Comparison of ENCODE assay signal across 10 mouse cellular contexts in genomic region chr10:45470079-45470739, GRCm38 (mm10). TPM values are rescaled to one million over a fixed set of nuclear protein-coding genes. Genes with fewer than 3 reads are reported as not detected.
DNase-seq lines count a peak whose midpoint lies in the region; ATAC-seq and TF ChIP-seq lines count a peak whose summit lies in the region.
"Had no signal": no experiment of that assay in that cellular context is flagged by ENCODE, and none has a peak within 500 bp of the region (broad histone marks: within the 10 kb centered on the region; RNA-seq: fewer than 3 reads in every experiment).

No protein-coding gene starts in this region.

- TF ChIP-seq CTCF in thymus, adult 2 months (IDR thresholded peaks at IDR 0.05; ENCODE audit: borderline replicate concordance, control insufficient read depth, extremely low read depth, insufficient read depth, low read length, poor library complexity), result no peak

- peak; percentile 27 for DNase-seq in thymus, postnatal 0 days (ENCODE audit: low spot score)
- no peak for DNase-seq in thymus, adult 2 months
- no peak for DNase-seq in liver, embryonic 13.5 days
- DNase-seq in MN1 (ENCODE audit: low spot score), result no peak
- no peak for DNase-seq in cerebellum, adult 11 months
- DNase-seq in left cerebral cortex, postnatal 25 days (ENCODE audit: low spot score in 2 of 2), result no peak
- DNase-seq in adrenal gland, postnatal 36 days, result no peak
- DNase-seq: adrenal gland, postnatal 25 days had no signal

- 4% methylated on average over 13 of the region's 13 CpGs for WGBS in thymus, adult 2 months
- WGBS in forebrain, embryonic 12.5 days, result under 1% methylated on average over 13 of the region's 13 CpGs
- 2% methylated on average over 13 of the region's 13 CpGs for WGBS in liver, embryonic 13.5 days (ENCODE audit: insufficient replicate concordance)

- peak overlapping the region; percentile 51; the same call in 1 of the 2 replicates for H3K9ac ChIP-seq in forebrain, embryonic 12.5 days
- H3K9ac ChIP-seq in liver, embryonic 13.5 days, result peak overlapping the region; percentile 69

- H3K4me2 ChIP-seq in forebrain, embryonic 12.5 days, result peak overlapping the region; percentile 59
- H3K4me2 ChIP-seq in liver, embryonic 13.5 days, result peak overlapping the region; percentile 81

- no peaks in the 10 kb centered on the region for H3K4me1 ChIP-seq in thymus, adult 2 months (replicated peaks; ENCODE audit: control insufficient read depth, insufficient read depth, low read length)
- H3K4me1 ChIP-seq in forebrain, embryonic 12.5 days, result peaks cover 35% of the 10 kb centered on the region
- peaks cover 46% of the 10 kb centered on the region for H3K4me1 ChIP-seq in liver, embryonic 13.5 days (replicated peaks)

- no peaks in the 10 kb centered on the region for H3K9me3 ChIP-seq in forebrain, embryonic 12.5 days
- H3K9me3 ChIP-seq in liver, embryonic 13.5 days (replicated peaks), result no peaks in the 10 kb centered on the region

- H3K27me3 ChIP-seq in thymus, adult 2 months (ENCODE audit: control insufficient read depth, insufficient read depth, low read length), result peaks cover 4% of the 10 kb centered on the region; the same call in 1 of the 2 replicates
- no peaks in the 10 kb centered on the region for H3K27me3 ChIP-seq in forebrain, embryonic 12.5 days
- no peaks in the 10 kb centered on the region for H3K27me3 ChIP-seq in liver, embryonic 13.5 days

- H3K27ac ChIP-seq in thymus, adult 2 months (ENCODE audit: control insufficient read depth, insufficient read depth, low read length), result no peak overlapping the region
- H3K27ac ChIP-seq in forebrain, embryonic 12.5 days, result peak overlapping the region; percentile 67; the same call in 1 of the 2 replicates
- H3K27ac ChIP-seq in liver, embryonic 13.5 days, result peak overlapping the region; percentile 53; the same call in 1 of the 2 replicates

- intact Hi-C loops in left cerebral cortex, postnatal 25 days (cut with DNase I), result loop anchor here (5.0 to 10.0 kb wide), 2 partner anchors 943 to 1015 kb away; partner anchors contain the start of gene Prdm1

- ATAC-seq in forebrain, embryonic 12.5 days (ENCODE audit: low FRiP score), result peak; percentile 68
- peak; percentile 30; the same call in 1 of the 2 replicates for ATAC-seq in liver, embryonic 13.5 days (ENCODE audit: low read depth)

- TF ChIP-seq POLR2A in thymus, adult 2 months (IDR thresholded peaks at IDR 0.05; ENCODE audit: control insufficient read depth, extremely low read depth, insufficient read depth, low read length, poor library complexity), result no peak

- no peak overlapping the region for H3K4me3 ChIP-seq in thymus, adult 2 months (ENCODE audit: control insufficient read depth, insufficient read depth, low read length)
- peak overlapping the region; percentile 43 for H3K4me3 ChIP-seq in forebrain, embryonic 12.5 days (replicated peaks)
- peak overlapping the region; percentile 63 for H3K4me3 ChIP-seq in liver, embryonic 13.5 days (replicated peaks)

- no peaks in the 10 kb centered on the region for H3K36me3 ChIP-seq in thymus, adult 2 months (ENCODE audit: control insufficient read depth, insufficient read depth, low read length)
- H3K36me3 ChIP-seq in forebrain, embryonic 12.5 days (replicated peaks), result no peaks in the 10 kb centered on the region
- H3K36me3 ChIP-seq in liver, embryonic 13.5 days, result no peaks in the 10 kb centered on the region

RNA-seq across cellular contexts. Expression of gene Lin28b, which starts 16.0 kb away (rescaled TPM):
- polyA plus RNA-seq in thymus, postnatal 0 days (2015; fragmentation: Nextera tagmentation; extraction: Ambion mirVana), result 2.8 and 3.1 TPM in 2 replicates
- 0.03 TPM in 1 of 2 replicates, not detected in the other for polyA plus RNA-seq in thymus, adult 2 months (2012; rRNA removed)
- polyA plus RNA-seq in forebrain, embryonic 12.5 days (2016; fragmentation: Nextera tagmentation; extraction: Ambion mirVana), result 16.1 and 16.3 TPM in 2 replicates
- 11.2 and 14.1 TPM in 2 replicates for polyA plus RNA-seq in liver, embryonic 13.5 days (2015; fragmentation: Nextera tagmentation; extraction: Ambion mirVana)
- total RNA-seq in left cerebral cortex, postnatal 25 days (2021), result 1 to 10 TPM; 3.9 to 5.3 TPM
- total RNA-seq in adrenal gland, postnatal 36 days (2021), result under 1 TPM in 1 of 2 experiments, not detected in 1; 0.10 TPM
- polyA plus RNA-seq: gonadal fat pad, adult 2 months had no signal
